Mouse (Mus musculus) ES-E14 (cell line): Measurements from ENCODE around the gene Kremen2. TPM values are rescaled to one million over a fixed set of nuclear protein-coding genes. Genes with fewer than 3 reads are reported as not detected.

Source experiments
- DNase-seq: peaks from one replicate; pipeline ENCODE4 v3.0.0-alpha.2; 2013; ENCODE audit warnings: low read depth, low spot score
- H3K27ac ChIP-seq: 2 replicates; pipeline ENCODE4 v1.5.1; 2012; ENCODE audit warnings: low read depth, mild to moderate bottlenecking, low read length, moderate library complexity, mixed read lengths; ENCODE audit not compliant: poor library complexity, insufficient read depth, severe bottlenecking
- H3K36me3 ChIP-seq: 2 replicates; pipeline ENCODE4 v1.6.1; 2012; ENCODE audit warnings: mild to moderate bottlenecking, low read length, moderate library complexity, mixed read lengths; ENCODE audit not compliant: control insufficient read depth, poor library complexity, insufficient read depth, severe bottlenecking
- H3K4me1 ChIP-seq, 2 experiments: fragments of 150-350 bp in 1 of 2; sonication (generic) in 1 of 2; 2 replicates each; pipeline ENCODE4 v1.6.1; 2012; ENCODE audit warnings: low read length in 2 of 2, mild to moderate bottlenecking in 1 of 2, mixed read lengths in 1 of 2; ENCODE audit not compliant: control insufficient read depth in 2 of 2, insufficient read depth in 2 of 2, poor library complexity in 1 of 2
- H3K4me3 ChIP-seq, 2 experiments: fragments of 150-350 bp in 1 of 2; sonication (generic) in 1 of 2; 2 replicates each; pipeline ENCODE4 v1.5.1; 2012; ENCODE audit warnings: low read length in 2 of 2, low read depth in 1 of 2, mild to moderate bottlenecking in 1 of 2, mixed read lengths in 1 of 2; ENCODE audit not compliant: insufficient read depth in 1 of 2, poor library complexity in 1 of 2, severe bottlenecking in 1 of 2
- H3K9ac ChIP-seq: 2 replicates; pipeline ENCODE4 v1.6.1; 2012; ENCODE audit warnings: low read depth, mild to moderate bottlenecking, low read length, mixed read lengths; ENCODE audit not compliant: poor library complexity, insufficient read depth, severe bottlenecking
- H3K9me3 ChIP-seq: fragments of 150-350 bp; sonication (generic); 2 replicates; pipeline ENCODE4 v1.6.1; 2012; ENCODE audit warnings: low read depth, mild to moderate bottlenecking, low read length; ENCODE audit not compliant: control insufficient read depth, insufficient read depth
- CHD2 ChIP-seq: IDR thresholded peaks from 2 replicates; pipeline ENCODE4 v1.6.1; 2014; ENCODE audit warnings: mild to moderate bottlenecking, low read depth, low read length, inconsistent platforms
- HCFC1 ChIP-seq: IDR thresholded peaks from 2 replicates; pipeline ENCODE4 v1.6.1; 2012; ENCODE audit warnings: low read length, inconsistent platforms, borderline replicate concordance; ENCODE audit not compliant: insufficient read depth
- MAFK ChIP-seq: IDR thresholded peaks from 2 replicates; pipeline ENCODE4 v1.6.1; 2014; ENCODE audit warnings: mild to moderate bottlenecking, low read depth, low read length, inconsistent platforms; ENCODE audit not compliant: insufficient read depth
- ZC3H11A ChIP-seq: IDR thresholded peaks from 2 replicates; pipeline ENCODE4 v1.6.1; 2012; ENCODE audit warnings: low read depth, mild to moderate bottlenecking, inconsistent platforms, low read length, borderline replicate concordance
- ZNF384 ChIP-seq: IDR thresholded peaks from 2 replicates; pipeline ENCODE4 v1.6.1; 2012; ENCODE audit warnings: low read depth, low read length, inconsistent platforms
- in situ Hi-C, 2 experiments: fragments of 600-800 bp; cut with MboI; formaldehyde crosslinking; loops; one replicate each; pipeline ENCODE4 v1.15.1; 2025; ENCODE audit warnings: low sequenced_read_pairs in 2 of 2, inconsistent platforms in 1 of 2; ENCODE audit not compliant: unreplicated experiment in 2 of 2
- total RNA-seq: library from RNA; depleted of rRNA; stranded (reverse); fragments of 300-350 nt; gene quantifications from 2 replicates; pipeline ENCODE4 v1.2.3, GENCODE M21; 2012

Gene Kremen2
- total RNA-seq, 1 experiment: 2.5 TPM

- H3K9ac ChIP-seq: no peak overlapping the region
- no peak for DNase-seq
- in situ Hi-C loops: no loop called here
- no peak for TF ChIP-seq HCFC1
- no peak for TF ChIP-seq ZNF384
- no peak for TF ChIP-seq CHD2
- TF ChIP-seq ZC3H11A: no peak
- no peak for TF ChIP-seq MAFK
- no peaks in the 10 kb centered on the region for H3K9me3 ChIP-seq
- no peak overlapping the region for H3K27ac ChIP-seq
- H3K36me3 ChIP-seq: no peaks in the 10 kb centered on the region
- no peak overlapping the region for H3K4me3 ChIP-seq
- no peaks in the 10 kb centered on the region for H3K4me1 ChIP-seq
These were observed 26.2 kb downstream of the Kremen2 start for GRCm38 (mm10) chr17:23719455-23719854.

- no peak for DNase-seq
- in situ Hi-C loops: no loop called here
- no peaks in the 10 kb centered on the region for H3K36me3 ChIP-seq
- no peaks in the 10 kb centered on the region for H3K9me3 ChIP-seq
- H3K4me3 ChIP-seq: no peak overlapping the region
- TF ChIP-seq ZNF384: no peak
- TF ChIP-seq MAFK: no peak
- no peak for TF ChIP-seq HCFC1
- TF ChIP-seq CHD2: no peak
- no peak for TF ChIP-seq ZC3H11A
- no peak overlapping the region for H3K27ac ChIP-seq
- no peak overlapping the region for H3K9ac ChIP-seq
- no peaks in the 10 kb centered on the region for H3K4me1 ChIP-seq
These were observed 28.6 kb downstream of the Kremen2 start for GRCm38 (mm10) chr17:23717003-23717402.

GRCm38 (mm10) chr17:23706212-23706611 is 39.4 kb downstream of the Kremen2 start:
- DNase-seq: no peak
- no peak overlapping the region for H3K27ac ChIP-seq
- H3K36me3 ChIP-seq: no peaks in the 10 kb centered on the region
- no peak overlapping the region for H3K4me3 ChIP-seq
- no peak overlapping the region for H3K9ac ChIP-seq
- no peaks in the 10 kb centered on the region for H3K9me3 ChIP-seq
- in situ Hi-C loops: no loop called here
- no peak for TF ChIP-seq CHD2
- 0 out of 2 replicates have a peak, but pooled peaks have one; percentile 52 for TF ChIP-seq HCFC1
- TF ChIP-seq ZC3H11A: peak; percentile 65; the same call in 1 of the 2 replicates
- H3K4me1 ChIP-seq: peaks cover 0 to 12% of the 10 kb centered on the region in 2 experiments; a peak in 1 of 4 replicates

- Histone ChIP-seq H3K4me3 (no peak overlapping the region), H3K9ac (0 out of 2 replicates have a peak overlapping the region, but pooled peaks have one; percentile 2), H3K27ac (no peak overlapping the region), H3K9me3 (no peaks in the 10 kb centered on the region), H3K4me1 (peaks cover 0 to 12% of the 10 kb centered on the region in 2 experiments; a peak in 1 of 4 replicates), H3K36me3 (no peaks in the 10 kb centered on the region)
- no peak for TF ChIP-seq HCFC1
- no peak for TF ChIP-seq MAFK
- TF ChIP-seq ZC3H11A: no peak
- TF ChIP-seq ZNF384: no peak
- TF ChIP-seq CHD2: no peak
- in situ Hi-C loops: no loop called here
- no peak for DNase-seq
These were observed 40.0 kb downstream of the Kremen2 start for GRCm38 (mm10) chr17:23705525-23706104.

- in situ Hi-C loops: no loop called here
- no peak overlapping the region for H3K27ac ChIP-seq
- peaks cover 0 to 12% of the 10 kb centered on the region in 2 experiments; a peak in 1 of 4 replicates for H3K4me1 ChIP-seq
- no peaks in the 10 kb centered on the region for H3K9me3 ChIP-seq
- H3K4me3 ChIP-seq: no peak overlapping the region
- DNase-seq: no peak
- H3K9ac ChIP-seq: 0 out of 2 replicates have a peak overlapping the region, but pooled peaks have one; percentile 2
- TF ChIP-seq CHD2 (no peak), ZNF384 (no peak), ZC3H11A (no peak), MAFK (no peak), HCFC1 (no peak)
- no peaks in the 10 kb centered on the region for H3K36me3 ChIP-seq
These were observed 40.9 kb downstream of the Kremen2 start for GRCm38 (mm10) chr17:23704741-23705140.
